Mouse (Mus musculus) erythroblast, adult 5-6 weeks (primary cell): ENCODE data around the gene Decr2. TPM values are rescaled to one million over a fixed set of nuclear protein-coding genes. Genes with fewer than 3 reads are reported as not detected.
"Not testable (repeated sequence)": the region's sequence is repeated elsewhere in the genome, so short reads cannot be mapped to it uniquely, and the experiment has no call there.

Experiments
- ATAC-seq: replicated peaks from 2 replicates; pipeline ENCODE4 v1.8.0; 2016; ENCODE audit warnings: moderate number of reproducible peaks, mild to moderate bottlenecking, moderate TSS enrichment, inconsistent platforms; ENCODE audit not compliant: poor library complexity, low FRiP score, severe bottlenecking
- total RNA-seq, 2 experiments: library from RNA; stranded (forward) in 1 of 2; stranded (reverse) in 1 of 2; fragments of 150-400 nt in 1 of 2; fragments of 200-764, 138-1000 nt in 1 of 2; gene quantifications; 2 replicates each; pipeline versions ENCODE4 v1.2.3 to v1.2.4; 2015 to 2017; ENCODE audit warnings: low replicate concordance in 2 of 2

Gene Decr2
- total RNA-seq, 2 experiments from 2014 or later = 3.2 TPM; not detected in 1

- ATAC-seq = not testable (repeated sequence)
These were observed 24.3 kb upstream of the Decr2 start for GRCm38 (mm10) chr17:26114461-26114860.

- no peak for ATAC-seq
These were observed 23.9 kb upstream of the Decr2 start for GRCm38 (mm10) chr17:26114061-26114460.

- ATAC-seq = peak; percentile 86
These were observed 23.2 kb upstream of the Decr2 start, which contains the start of gene Tmem8 for GRCm38 (mm10) chr17:26113181-26113948. Gene Tmem8 (plus strand): TSS chr17:26113299.

- 0 out of 2 replicates have a peak, but pooled peaks have one; percentile 11 for ATAC-seq
These were observed 22.6 kb upstream of the Decr2 start for GRCm38 (mm10) chr17:26112751-26113150.

- no peak for ATAC-seq
These were observed 21.6 kb upstream of the Decr2 start for GRCm38 (mm10) chr17:26111722-26112121.

- ATAC-seq = no peak
These were observed 20.9 kb upstream of the Decr2 start for GRCm38 (mm10) chr17:26111024-26111423.

- ATAC-seq = no peak
These were observed 20.0 kb upstream of the Decr2 start for GRCm38 (mm10) chr17:26110156-26110555.

GRCm38 (mm10) chr17:26105619-26106018 lies 15.5 kb upstream of the Decr2 start:
- no peak for ATAC-seq

- ATAC-seq = no peak
These were observed 11.3 kb upstream of the Decr2 start for GRCm38 (mm10) chr17:26101478-26101877.

GRCm38 (mm10) chr17:26100166-26100565 lies 10.0 kb upstream of the Decr2 start:
- no peak for ATAC-seq

GRCm38 (mm10) chr17:26099316-26099715 lies 9.2 kb upstream of the Decr2 start:
- ATAC-seq = not testable (repeated sequence)

GRCm38 (mm10) chr17:26098461-26098860 lies 8.3 kb upstream of the Decr2 start:
- no peak for ATAC-seq

GRCm38 (mm10) chr17:26095121-26095740 lies 5.1 kb upstream of the Decr2 start, which contains the start of gene Nme4:
Gene Nme4 (minus strand): TSS chr17:26095602.
- ATAC-seq = peak; percentile 61

GRCm38 (mm10) chr17:26094531-26095110 lies 4.5 kb upstream of the Decr2 start:
- ATAC-seq = no peak

- no peak for ATAC-seq
These were observed 3.0 kb downstream of the Decr2 start for GRCm38 (mm10) chr17:26087059-26087564.

GRCm38 (mm10) chr17:26080867-26081266 lies 9.3 kb downstream of the Decr2 start:
- ATAC-seq = no peak

GRCm38 (mm10) chr17:26078851-26079250 lies 11.3 kb downstream of the Decr2 start:
- ATAC-seq = no peak

- no peak for ATAC-seq
These were observed 14.9 kb downstream of the Decr2 start for GRCm38 (mm10) chr17:26075246-26075645.

- no peak for ATAC-seq
These were observed 20.0 kb downstream of the Decr2 start for GRCm38 (mm10) chr17:26070136-26070535.
